Mouse (Mus musculus): ENCODE results near the gene Mrpl22. TPM values are rescaled to one million over a fixed set of nuclear protein-coding genes. Genes with fewer than 3 reads are reported as not detected.
"Not testable (repeated sequence)": the region's sequence is repeated elsewhere in the genome, so short reads cannot be mapped to it uniquely, and the experiment has no call there.

The Mrpl22 gene
- polyA plus RNA-seq, 1 experiment from 2014 or later = 135 TPM

DNA sequence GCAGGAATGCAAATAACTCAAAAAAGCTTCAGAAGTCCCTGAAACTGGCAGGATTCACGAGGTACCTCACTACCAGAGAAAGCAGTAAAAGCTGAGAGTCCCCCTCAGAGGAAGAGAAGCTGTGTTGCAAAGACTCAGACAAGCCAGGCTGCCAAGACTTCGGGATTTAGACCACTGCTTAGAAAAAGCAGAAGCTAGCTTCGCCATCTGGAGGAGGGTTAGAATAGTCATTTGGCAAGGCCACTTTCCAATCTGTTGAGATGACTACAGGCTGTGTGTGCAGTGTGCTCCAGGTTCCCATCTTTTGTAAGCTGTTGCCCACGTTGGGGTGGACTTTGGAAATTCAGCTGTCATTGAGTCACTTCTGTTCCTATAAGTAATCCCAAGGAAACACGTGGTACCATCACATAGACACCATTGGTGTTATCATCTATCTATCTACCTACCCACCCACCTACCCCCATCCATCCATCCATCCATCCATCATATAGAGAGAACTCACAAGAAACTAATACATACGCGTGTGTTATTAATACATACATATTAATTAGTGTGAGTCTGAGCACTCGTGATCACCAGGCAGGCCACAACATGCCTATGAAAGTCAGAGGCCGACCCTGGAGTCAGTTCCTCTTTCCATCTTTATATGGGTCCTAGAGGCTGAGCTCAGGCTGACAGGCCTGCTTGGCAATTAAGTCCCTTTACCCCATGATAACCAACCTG lies 27.6 kb upstream of the Mrpl22 start:
- Histone ChIP-seq H3K36me3 (ENCODE audit: poor library complexity, severe bottlenecking) (peaks cover 86% of the 10 kb centered on the region), H3K4me3 (no peak overlapping the region), H3K9me3 (replicated peaks) (no peaks in the 10 kb centered on the region), H3K27ac (no peak overlapping the region), H3K27me3 (no peaks in the 10 kb centered on the region), H3K4me2 (no peak overlapping the region), H3K4me1 (no peaks in the 10 kb centered on the region), H3K9ac (no peak overlapping the region)
- ATAC-seq = no peak
- 88% methylated on average over 9 of the region's 9 CpGs for WGBS

DNA sequence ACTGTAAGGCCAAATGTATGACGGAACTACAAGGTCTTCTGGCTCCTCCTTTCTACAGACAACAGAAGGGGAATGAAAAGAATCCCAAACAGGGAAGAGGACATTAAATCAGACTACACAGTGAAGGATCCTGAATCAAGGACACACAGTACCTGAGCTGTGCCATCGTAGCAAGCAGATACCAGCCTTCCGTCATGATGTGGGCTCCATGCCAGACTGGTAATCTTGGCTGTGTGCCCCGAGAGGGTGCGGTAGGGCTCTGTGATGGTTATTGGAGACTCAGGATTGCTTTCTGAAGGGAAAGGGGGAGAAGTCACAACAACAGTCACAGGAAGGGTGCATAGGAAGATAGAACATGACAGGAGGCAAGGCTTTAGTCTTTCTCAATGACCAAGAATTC lies 25.2 kb upstream of the Mrpl22 start:
- Histone ChIP-seq H3K4me3 (no peak overlapping the region), H3K4me2 (no peak overlapping the region), H3K27me3 (no peaks in the 10 kb centered on the region), H3K9ac (no peak overlapping the region), H3K9me3 (replicated peaks) (no peaks in the 10 kb centered on the region), H3K36me3 (ENCODE audit: poor library complexity, severe bottlenecking) (peaks cover 84% of the 10 kb centered on the region), H3K27ac (no peak overlapping the region), H3K4me1 (no peaks in the 10 kb centered on the region)
- WGBS = 72% methylated on average over 5 of the region's 5 CpGs
- ATAC-seq = no peak

DNA sequence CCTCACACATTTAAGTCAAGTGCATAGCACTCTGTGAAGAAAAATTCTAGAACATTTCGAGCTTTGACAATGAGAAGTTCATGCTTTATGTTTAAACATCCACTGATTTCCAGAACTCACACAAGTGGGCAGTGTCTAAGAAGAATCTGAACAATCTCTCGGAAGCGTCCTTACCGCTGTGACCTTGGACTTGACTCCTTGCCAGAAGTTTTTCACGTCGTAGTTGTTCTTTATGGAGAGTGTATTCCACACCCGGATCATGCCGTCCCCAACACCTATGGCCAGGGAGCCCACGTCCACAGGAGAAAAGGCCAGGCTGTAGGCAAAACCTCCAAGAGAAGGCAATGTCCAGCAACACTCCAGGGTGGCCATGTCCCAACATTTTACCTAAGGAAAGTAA lies 16.0 kb upstream of the Mrpl22 start:
- no peak overlapping the region for H3K4me3 ChIP-seq
- H3K27me3 ChIP-seq = no peaks in the 10 kb centered on the region
- WGBS = 92% methylated on average over 9 of the region's 9 CpGs
- no peak overlapping the region for H3K9ac ChIP-seq
- ATAC-seq = no peak
- H3K36me3 ChIP-seq (ENCODE audit: poor library complexity, severe bottlenecking) = peaks cover 85% of the 10 kb centered on the region
- no peak overlapping the region for H3K27ac ChIP-seq
- H3K9me3 ChIP-seq (replicated peaks) = no peaks in the 10 kb centered on the region
- no peak overlapping the region for H3K4me2 ChIP-seq
- H3K4me1 ChIP-seq = no peaks in the 10 kb centered on the region

DNA sequence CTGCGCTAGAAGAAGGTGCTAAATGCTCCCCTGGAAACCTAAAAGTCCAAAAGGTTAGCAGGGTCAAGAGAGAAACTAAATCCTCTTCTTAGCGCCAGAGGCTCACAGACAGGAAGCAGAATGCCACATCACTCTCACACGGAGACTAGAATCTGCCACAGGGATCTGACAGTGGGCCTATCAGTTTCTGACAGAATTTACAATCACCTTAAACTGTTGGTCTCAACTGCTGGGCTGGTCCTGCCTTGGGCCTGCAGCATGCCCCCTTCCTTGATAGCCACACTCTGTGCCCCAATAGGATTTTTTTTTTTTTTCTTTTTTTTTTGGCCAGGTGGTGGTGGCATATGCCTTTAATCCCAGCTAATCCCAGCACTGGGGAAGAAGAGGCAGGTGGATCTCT lies 14.6 kb upstream of the Mrpl22 start:
- ATAC-seq = no peak
- Histone ChIP-seq H3K4me2 (no peak overlapping the region), H3K4me1 (no peaks in the 10 kb centered on the region), H3K9me3 (replicated peaks) (no peaks in the 10 kb centered on the region), H3K27ac (no peak overlapping the region), H3K36me3 (ENCODE audit: poor library complexity, severe bottlenecking) (peaks cover 85% of the 10 kb centered on the region), H3K27me3 (no peaks in the 10 kb centered on the region), H3K9ac (no peak overlapping the region), H3K4me3 (no peak overlapping the region)
- WGBS = 84% methylated on average over 3 of the region's 3 CpGs

DNA sequence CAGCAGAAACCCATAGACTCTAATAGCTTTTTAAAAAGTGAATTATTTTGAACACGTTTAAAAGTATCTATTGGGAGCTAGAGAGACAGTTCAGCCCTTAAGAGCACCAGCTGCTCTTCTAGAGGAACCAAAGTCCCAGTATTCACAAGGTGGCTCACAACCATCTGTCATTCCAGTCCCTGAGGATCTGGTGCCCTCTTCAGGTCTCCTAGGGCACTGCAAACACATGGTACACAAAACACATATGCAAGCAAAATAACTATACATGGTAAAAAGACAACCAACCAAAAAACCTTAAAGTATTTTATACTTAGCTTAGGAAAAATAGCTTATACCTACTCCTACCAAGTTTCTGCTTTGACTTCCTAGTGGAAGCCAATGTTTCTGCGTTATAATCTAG lies 6.4 kb upstream of the Mrpl22 start:
- peaks cover 60% of the 10 kb centered on the region for H3K36me3 ChIP-seq (ENCODE audit: poor library complexity, severe bottlenecking)
- ATAC-seq = no peak
- H3K4me1 ChIP-seq = peaks cover 8% of the 10 kb centered on the region
- 96% methylated on average over 2 of the region's 2 CpGs for WGBS
- H3K27ac ChIP-seq = no peak overlapping the region
- H3K4me2 ChIP-seq = no peak overlapping the region
- H3K9ac ChIP-seq = no peak overlapping the region
- no peaks in the 10 kb centered on the region for H3K27me3 ChIP-seq
- H3K9me3 ChIP-seq (replicated peaks) = peaks cover 5% of the 10 kb centered on the region; the same call in 1 of the 2 replicates
- no peak overlapping the region for H3K4me3 ChIP-seq

DNA sequence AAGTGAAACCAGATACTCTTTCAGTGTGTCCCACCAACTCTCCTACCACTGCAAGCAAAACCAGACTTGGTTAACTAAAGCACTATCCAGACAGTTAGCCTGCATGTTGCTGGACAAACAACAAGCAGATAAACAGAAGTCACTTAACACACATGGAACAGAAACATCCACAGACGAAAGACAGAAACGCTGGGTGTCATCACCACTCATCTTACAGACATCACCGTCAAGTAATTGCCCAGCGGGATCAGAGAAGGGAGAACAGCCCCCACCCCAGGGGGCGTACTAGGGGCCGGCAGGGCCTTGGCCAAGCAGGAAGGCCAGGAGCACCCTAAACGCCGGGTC lies 3.7 kb upstream of the Mrpl22 start:
- Histone ChIP-seq H3K4me1 (peaks cover 20% of the 10 kb centered on the region), H3K36me3 (ENCODE audit: poor library complexity, severe bottlenecking) (peaks cover 36% of the 10 kb centered on the region), H3K4me2 (peak overlapping the region; percentile 66), H3K9me3 (replicated peaks) (peaks cover 5% of the 10 kb centered on the region; the same call in 1 of the 2 replicates), H3K27ac (no peak overlapping the region), H3K27me3 (no peaks in the 10 kb centered on the region), H3K9ac (peak overlapping the region; percentile 85), H3K4me3 (peak overlapping the region; percentile 82)
- ATAC-seq = no peak; the same call in 1 of the 2 replicates
- WGBS = 1% methylated on average over 8 of the region's 8 CpGs

DNA sequence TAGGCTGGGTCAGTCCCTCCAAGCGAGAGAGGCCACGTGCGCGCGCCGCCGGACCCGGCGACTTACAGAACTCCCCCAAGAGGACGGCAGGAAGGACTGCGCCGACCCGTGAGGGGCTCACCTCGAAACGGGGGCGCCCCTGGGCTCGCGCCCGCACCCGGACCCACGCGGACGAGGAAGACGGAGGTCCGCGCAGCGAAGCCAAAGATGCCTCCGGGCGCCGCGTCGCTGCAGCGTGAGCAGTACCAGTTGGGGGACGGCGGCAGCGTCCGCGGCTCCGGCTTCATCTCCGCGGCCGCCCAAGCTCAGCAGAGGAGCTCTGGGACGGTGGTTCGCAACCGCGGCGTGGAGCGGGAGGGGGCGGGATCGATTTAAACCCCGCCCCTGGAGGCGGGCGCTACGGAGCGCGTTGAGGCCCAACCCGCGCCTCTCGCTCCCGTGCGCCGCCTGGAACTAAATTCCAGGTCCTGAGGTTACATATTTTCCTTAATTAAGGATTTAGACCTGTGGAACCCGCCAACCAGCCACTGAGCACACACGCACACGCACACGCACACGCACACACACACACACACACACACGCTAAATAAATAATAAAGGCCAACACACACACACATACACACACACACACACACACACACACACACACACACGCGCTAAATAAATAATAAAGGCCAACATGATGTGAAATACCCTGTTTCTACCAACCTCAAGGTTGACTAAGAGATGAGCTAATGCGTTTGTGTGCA lies 3.1 kb upstream of the Mrpl22 start, which contains the start of gene Gemin5:
Gene Gemin5, minus strand, starts transcription at position 373 of the 749 bp plus-strand sequence.
- peak; percentile 89 for ATAC-seq
- Histone ChIP-seq H3K9me3 (replicated peaks) (peaks cover 5% of the 10 kb centered on the region; the same call in 1 of the 2 replicates), H3K4me1 (peaks cover 21% of the 10 kb centered on the region), H3K9ac (peak within 1 kb of the TSS; percentile 85), H3K4me3 (peak within 1 kb of the TSS; percentile 82), H3K36me3 (ENCODE audit: poor library complexity, severe bottlenecking) (peaks cover 34% of the 10 kb centered on the region), H3K4me2 (peak within 1 kb of the TSS; percentile 66), H3K27ac (no peak within 1 kb of the TSS), H3K27me3 (no peaks in the 10 kb centered on the region)
- 1% methylated on average over 64 of the region's 71 CpGs for WGBS

DNA sequence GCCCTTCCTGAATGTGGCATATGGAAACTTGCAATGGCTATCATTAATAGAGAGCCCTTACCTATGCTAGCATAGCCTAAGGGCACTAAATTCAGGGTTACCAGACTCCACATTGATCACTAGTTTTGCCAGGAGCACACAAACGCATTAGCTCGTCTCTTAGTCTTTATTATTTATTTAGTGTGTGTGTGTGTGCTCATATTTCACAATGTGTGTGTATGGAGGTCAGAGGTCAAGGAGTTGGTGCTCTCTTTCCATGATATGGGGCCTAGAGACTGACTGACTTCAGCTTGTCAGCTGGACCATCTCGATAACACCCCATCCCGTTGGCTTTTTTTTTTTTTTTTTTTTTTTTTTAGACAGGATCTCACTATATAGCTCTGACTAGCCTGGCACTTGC lies 1.8 kb upstream of the Mrpl22 start:
- 89% methylated on average over 4 of the region's 4 CpGs for WGBS
- Histone ChIP-seq H3K9me3 (replicated peaks) (peaks cover 5% of the 10 kb centered on the region; the same call in 1 of the 2 replicates), H3K27me3 (no peaks in the 10 kb centered on the region), H3K4me3 (no peak overlapping the region), H3K27ac (no peak overlapping the region), H3K4me1 (peaks cover 21% of the 10 kb centered on the region), H3K36me3 (ENCODE audit: poor library complexity, severe bottlenecking) (peaks cover 35% of the 10 kb centered on the region), H3K4me2 (no peak overlapping the region), H3K9ac (no peak overlapping the region)
- ATAC-seq = no peak

DNA sequence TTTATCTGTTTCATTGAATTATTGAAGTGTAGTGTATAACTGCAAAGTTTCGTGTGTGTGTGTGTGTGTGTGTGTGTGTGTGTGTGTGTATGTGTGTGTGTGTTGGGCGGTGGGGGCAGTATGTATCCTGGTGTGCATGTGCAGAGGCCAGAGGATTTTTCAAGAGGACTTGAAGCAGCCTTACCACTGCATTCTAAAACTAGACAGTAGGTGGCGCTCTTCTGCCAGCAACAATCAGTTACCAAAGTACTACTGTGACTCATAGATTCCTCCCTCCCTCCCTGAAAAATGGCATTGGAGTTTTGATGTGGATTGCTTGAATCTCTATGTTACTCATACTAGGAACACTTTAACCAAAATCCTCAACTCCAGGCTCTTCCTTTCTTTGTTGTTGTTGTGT lies 8.1 kb downstream of the Mrpl22 start:
- Histone ChIP-seq H3K4me1 (no peaks in the 10 kb centered on the region), H3K27ac (no peak overlapping the region), H3K9ac (no peak overlapping the region), H3K4me3 (no peak overlapping the region), H3K4me2 (no peak overlapping the region), H3K27me3 (no peaks in the 10 kb centered on the region), H3K9me3 (replicated peaks) (no peaks in the 10 kb centered on the region), H3K36me3 (ENCODE audit: poor library complexity, severe bottlenecking) (peaks cover 53% of the 10 kb centered on the region)
- 0 out of 2 replicates have a peak, but pooled peaks have one; percentile 13 for ATAC-seq
- WGBS = 20% methylated on average over 3 of the region's 3 CpGs

DNA sequence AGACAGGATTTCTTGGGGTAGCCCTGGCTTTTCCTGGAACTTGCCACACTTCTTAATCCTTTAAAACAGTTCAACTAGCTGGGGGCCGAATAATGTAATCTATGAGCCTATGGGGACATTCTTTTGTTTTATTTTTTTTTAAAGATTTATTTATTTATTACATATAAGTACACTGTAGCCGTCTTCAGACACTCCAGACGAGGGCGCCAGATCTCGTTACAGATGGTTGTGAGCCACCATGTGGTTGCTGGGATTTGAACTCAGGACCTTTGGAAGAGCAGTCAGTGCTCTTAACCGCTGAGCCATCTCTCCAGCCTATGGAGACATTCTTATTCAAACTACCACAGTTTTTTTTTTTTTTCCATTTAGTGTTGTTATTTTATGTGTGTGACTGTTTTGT lies 8.5 kb downstream of the Mrpl22 start:
- not testable (repeated sequence) for H3K4me2 ChIP-seq; H3K4me3 ChIP-seq; H3K4me1 ChIP-seq; H3K9ac ChIP-seq; H3K27ac ChIP-seq; H3K9me3 ChIP-seq (replicated peaks); ATAC-seq; H3K27me3 ChIP-seq
- WGBS = 93% methylated on average over 6 of the region's 6 CpGs
- peaks cover 50% of the 10 kb centered on the region for H3K36me3 ChIP-seq (ENCODE audit: poor library complexity, severe bottlenecking)

DNA sequence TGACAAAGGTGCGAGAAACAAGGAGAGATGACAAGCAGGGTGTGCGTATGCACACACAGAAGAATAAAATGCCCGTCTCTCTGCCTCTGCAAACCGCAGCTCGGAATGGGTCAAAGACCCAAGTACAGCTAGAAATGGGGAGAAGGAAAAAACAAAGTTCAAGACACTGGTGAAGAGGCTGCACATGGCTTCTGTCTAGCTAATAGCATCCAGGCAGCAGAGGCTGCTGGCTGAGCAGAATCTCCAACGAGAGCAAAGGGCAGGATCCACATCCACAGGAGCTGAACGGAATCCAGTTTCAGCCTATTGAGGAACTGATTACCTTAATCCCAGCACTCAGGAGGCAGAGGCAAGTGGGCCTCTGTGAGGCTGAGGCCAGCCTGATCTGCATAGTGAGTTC lies 9.3 kb downstream of the Mrpl22 start:
- Histone ChIP-seq H3K4me3 (no peak overlapping the region), H3K4me2 (no peak overlapping the region), H3K4me1 (no peaks in the 10 kb centered on the region), H3K9ac (no peak overlapping the region), H3K27ac (no peak overlapping the region), H3K27me3 (no peaks in the 10 kb centered on the region), H3K9me3 (replicated peaks) (no peaks in the 10 kb centered on the region), H3K36me3 (ENCODE audit: poor library complexity, severe bottlenecking) (peaks cover 42% of the 10 kb centered on the region)
- no peak for ATAC-seq
- 90% methylated on average over 7 of the region's 7 CpGs for WGBS

DNA sequence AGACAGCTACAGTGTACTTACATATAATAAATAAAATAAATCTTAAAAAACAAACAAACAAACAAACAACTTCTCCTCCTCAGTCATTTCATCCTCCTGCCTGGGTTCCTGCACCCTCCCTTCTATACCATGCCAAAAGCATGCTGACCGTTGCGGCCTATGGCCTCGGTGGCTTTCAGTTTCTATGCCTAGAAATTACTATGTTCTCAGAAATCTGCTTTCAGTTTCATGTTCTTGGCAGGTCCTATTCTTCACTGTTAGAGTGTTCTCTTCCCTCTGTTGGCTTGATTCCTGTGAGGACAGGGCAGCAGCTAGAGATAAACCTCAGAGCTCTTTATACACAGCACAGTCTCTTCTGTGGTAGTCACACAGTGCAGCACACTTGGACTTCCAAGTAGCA lies 12.1 kb downstream of the Mrpl22 start:
- no peaks in the 10 kb centered on the region for H3K27me3 ChIP-seq
- H3K36me3 ChIP-seq (ENCODE audit: poor library complexity, severe bottlenecking) = peaks cover 15% of the 10 kb centered on the region
- H3K9me3 ChIP-seq (replicated peaks) = no peaks in the 10 kb centered on the region
- ATAC-seq = no peak
- H3K9ac ChIP-seq = no peak overlapping the region
- H3K27ac ChIP-seq = no peak overlapping the region
- H3K4me2 ChIP-seq = no peak overlapping the region
- WGBS = 96% methylated on average over 3 of the region's 3 CpGs
- no peaks in the 10 kb centered on the region for H3K4me1 ChIP-seq
- H3K4me3 ChIP-seq = no peak overlapping the region

Measured in forebrain, embryonic 13.5 days (tissue).